Mouse (Mus musculus) left cerebral cortex, postnatal 10 days (tissue): ENCODE data around the gene Ccdc154. TPM values are rescaled to one million over a fixed set of nuclear protein-coding genes. Genes with fewer than 3 reads are reported as not detected.

Experiments used
- DNase-seq, 2 experiments: peaks; one replicate each; pipeline ENCODE4 v3.0.0; 2021 to 2022; ENCODE audit warnings: low spot score in 2 of 2, mixed read lengths in 1 of 2; ENCODE audit errors: extremely low spot score in 1 of 2
- intact Hi-C: fragments of 180-260 bp; cut with DNase I; formaldehyde crosslinking; loops from one replicate; pipeline ENCODE4 v1.15.1; 2025
- total RNA-seq, 2 experiments: library from RNA; stranded (reverse); gene quantifications; 2 replicates each; pipeline ENCODE4 v1.2.3; 2021

The Ccdc154 gene
- total RNA-seq, 2 experiments from 2014 or later, result not detected

GRCm38 (mm10) chr17:25175411-25175810 lies 13.2 kb downstream of the Ccdc154 start, which contains the start of gene Gm38655:
TSS of gene Gm38655 (minus strand) at chr17:25175471.
- DNase-seq, result no peak
- intact Hi-C loops, result loop anchor here (5.0 kb wide), 1 partner anchor 33 kb away; no protein-coding TSS in a partner anchor

GRCm38 (mm10) chr17:25183232-25183631 lies 21.0 kb downstream of the Ccdc154 start:
- DNase-seq, result no peak
- intact Hi-C loops, result no loop called here

DNA sequence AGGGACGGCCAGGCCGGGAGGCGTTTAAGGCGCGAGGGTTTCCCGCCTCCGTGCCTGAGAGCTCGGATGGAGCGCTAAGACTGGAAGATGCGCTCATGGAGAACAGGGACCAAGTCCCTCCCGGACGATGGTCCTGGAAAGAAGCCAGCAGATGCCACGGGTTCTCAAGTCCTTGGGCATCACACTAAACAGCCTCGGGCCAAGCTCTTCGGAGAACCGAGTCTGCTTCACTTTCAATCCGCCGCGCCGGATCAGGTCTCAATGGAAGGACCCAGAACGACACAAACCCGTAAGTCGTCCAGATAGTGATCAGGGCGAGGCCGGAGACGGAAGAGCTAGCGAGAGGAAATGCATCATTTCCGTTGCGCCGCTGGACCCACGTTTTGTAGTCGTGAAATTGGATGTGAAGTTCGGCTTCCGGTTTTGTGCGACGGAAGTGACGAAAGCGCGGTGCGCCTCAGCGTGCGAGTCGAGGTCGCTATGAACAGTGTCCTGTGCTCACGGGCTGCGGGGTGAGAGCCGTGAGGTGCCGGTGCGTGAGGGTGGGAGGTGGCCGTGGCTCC lies 21.9 kb downstream of the Ccdc154 start, which contains the start of gene BC003965:
Gene BC003965, plus strand, starts transcription at position 426 of the 563 bp plus-strand sequence.
- DNase-seq, result peak; percentile 97 to 98
- intact Hi-C loops, result no loop called here

DNA sequence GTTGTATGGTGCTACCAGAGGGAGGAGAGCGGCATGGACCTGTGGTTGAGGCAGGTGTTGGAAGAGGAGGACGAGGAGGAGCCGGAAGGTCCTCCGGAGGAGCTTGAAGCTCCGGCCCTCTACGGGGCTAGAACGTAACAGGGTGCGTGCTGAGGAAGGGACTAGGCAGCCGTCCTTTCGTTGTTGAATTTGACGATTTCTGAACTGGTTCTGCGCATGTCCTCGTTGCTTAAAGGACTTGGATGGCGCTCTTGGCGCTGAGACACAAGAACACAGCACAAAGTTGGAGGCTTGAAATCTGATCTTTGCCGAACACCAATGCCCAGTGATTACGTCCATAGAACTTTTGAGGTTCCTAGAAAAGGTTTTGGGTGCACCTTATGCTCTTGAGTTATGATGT lies 22.7 kb downstream of the Ccdc154 start:
- DNase-seq, result no peak
- intact Hi-C loops, result no loop called here

DNA sequence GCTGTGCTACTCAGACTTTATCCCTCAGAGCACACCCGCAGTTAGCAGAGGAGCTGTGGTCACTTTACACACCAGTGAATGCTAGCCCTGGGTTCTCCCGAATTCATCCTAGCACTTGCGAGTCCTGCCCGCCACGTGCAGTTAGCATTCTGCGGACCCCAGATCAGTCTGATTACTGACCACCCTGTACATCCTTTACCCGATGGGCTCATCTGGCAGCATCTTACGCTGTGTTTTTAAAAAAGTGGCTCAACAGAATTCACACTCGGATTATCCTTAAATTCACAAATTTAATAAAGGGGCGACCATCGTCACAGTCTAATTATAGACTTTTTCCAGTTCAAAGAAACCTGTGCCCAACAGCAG lies 25.5 kb downstream of the Ccdc154 start:
- intact Hi-C loops, result no loop called here
- no peak for DNase-seq

GRCm38 (mm10) chr17:25188150-25189031 lies 26.1 kb downstream of the Ccdc154 start, which contains the start of gene Unkl:
TSS of gene Unkl (plus strand) at chr17:25188397.
- intact Hi-C loops, result no loop called here
- peak; percentile 44 to 87 for DNase-seq

DNA sequence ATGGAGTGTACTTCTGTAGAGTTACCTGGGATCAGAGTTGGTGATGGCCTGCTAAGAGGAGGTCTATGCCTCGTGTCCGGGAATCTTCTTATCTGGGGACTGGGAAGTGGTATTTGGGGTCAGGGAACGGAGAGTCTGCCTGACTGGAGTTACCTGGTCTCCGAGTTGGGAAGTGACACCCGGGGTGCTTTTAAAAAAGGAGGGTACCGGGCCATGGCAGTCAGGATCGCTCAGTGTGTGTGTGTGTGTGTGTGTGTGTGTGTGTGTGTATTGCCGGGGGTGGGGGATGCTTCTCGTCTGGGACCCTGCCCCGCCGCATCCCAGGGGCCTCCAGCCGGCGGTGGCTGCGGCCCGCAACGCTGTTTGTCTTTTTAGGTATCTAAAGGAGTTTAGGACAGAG lies 26.8 kb downstream of the Ccdc154 start:
- intact Hi-C loops, result no loop called here
- no peak for DNase-seq

GRCm38 (mm10) chr17:25202401-25202800 lies 40.1 kb downstream of the Ccdc154 start:
- DNase-seq, result no peak
- intact Hi-C loops, result no loop called here

- DNase-seq, result no peak
- intact Hi-C loops, result no loop called here
Measured at GRCm38 (mm10) chr17:25210006-25210405, 47.7 kb downstream of the Ccdc154 start.

DNA sequence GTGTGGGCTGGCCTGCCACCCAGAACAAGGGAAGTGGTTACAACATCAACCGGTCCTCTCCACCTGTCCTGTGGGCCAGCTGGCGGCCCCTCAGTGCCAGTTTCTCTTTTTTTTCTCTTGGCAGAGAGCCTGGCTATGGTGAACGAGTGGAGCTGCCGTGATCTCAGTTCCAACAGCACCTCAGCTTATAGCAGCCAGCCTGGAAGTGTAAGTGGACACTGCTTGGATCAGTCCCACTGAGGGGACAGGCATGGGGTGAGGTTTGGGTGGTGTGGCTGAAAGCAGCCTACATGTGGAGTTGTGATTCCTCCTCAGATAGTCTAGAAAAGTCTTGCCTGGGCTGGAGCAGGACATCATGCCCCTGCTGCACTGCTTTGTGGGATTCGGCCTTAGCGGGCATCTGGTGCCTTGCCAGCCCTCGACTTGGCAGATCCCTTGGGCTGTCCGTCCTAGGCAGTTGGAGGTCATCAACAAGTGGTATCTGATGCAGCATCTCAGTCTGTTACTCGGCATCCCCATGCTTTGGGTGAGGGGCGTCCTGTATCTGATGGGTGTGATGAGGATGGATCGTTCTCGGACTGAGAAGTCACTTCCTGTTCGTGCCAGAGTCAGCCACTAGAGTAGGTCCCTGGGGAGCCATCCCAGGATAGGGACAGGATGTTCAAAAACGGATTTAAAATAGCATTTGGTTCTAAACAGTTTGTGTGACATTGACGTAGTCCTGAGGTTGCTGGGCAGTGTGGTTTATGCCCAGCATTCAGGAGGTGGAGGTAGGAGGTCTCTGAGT lies 48.6 kb downstream of the Ccdc154 start:
- peak in 1 of 2 experiments; percentile 61 for DNase-seq
- intact Hi-C loops, result no loop called here

DNA sequence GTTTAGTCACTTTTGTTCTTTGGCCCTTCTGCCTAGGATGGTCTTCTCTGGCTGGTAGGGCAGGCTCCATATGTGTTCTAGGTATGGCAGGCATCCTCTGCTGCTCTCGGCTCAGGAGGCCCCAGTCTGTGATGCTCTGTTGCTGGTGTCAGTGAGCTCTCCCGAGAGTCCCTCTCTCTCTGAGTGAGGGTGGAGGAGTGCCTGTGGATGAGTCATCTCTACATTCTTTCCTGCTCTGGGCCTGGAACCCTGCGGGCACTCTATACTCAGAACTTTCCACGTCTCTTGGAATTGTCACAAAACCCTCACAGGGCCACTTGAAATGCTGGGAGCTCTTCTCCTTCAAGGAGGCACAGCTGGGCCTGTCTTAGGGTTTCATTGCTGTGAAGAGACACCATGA lies 49.4 kb downstream of the Ccdc154 start:
- intact Hi-C loops, result no loop called here
- DNase-seq, result no peak

GRCm38 (mm10) chr17:25215431-25215830 lies 53.2 kb downstream of the Ccdc154 start:
- no peak for DNase-seq
- intact Hi-C loops, result no loop called here

DNA sequence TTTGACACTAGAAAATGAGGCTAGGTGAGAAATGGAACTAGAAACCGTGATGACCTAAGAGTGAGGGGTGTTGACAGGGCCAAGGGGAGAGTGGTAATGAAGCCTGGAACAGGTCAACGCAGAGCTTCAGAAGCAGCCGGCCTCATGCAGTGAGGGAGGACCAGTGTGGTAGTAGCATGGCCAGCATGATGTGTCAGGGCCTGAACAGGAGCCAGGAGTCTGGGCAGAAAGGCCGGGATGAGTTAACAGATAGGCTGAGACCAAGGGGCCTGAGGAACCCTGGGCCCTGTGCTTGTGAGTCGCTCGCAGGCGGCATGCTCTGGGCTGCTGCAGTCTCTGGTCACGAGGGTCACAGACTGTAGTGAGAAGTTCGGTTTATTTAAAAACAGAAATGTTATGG lies 56.7 kb downstream of the Ccdc154 start:
- intact Hi-C loops, result no loop called here
- DNase-seq, result no peak

DNA sequence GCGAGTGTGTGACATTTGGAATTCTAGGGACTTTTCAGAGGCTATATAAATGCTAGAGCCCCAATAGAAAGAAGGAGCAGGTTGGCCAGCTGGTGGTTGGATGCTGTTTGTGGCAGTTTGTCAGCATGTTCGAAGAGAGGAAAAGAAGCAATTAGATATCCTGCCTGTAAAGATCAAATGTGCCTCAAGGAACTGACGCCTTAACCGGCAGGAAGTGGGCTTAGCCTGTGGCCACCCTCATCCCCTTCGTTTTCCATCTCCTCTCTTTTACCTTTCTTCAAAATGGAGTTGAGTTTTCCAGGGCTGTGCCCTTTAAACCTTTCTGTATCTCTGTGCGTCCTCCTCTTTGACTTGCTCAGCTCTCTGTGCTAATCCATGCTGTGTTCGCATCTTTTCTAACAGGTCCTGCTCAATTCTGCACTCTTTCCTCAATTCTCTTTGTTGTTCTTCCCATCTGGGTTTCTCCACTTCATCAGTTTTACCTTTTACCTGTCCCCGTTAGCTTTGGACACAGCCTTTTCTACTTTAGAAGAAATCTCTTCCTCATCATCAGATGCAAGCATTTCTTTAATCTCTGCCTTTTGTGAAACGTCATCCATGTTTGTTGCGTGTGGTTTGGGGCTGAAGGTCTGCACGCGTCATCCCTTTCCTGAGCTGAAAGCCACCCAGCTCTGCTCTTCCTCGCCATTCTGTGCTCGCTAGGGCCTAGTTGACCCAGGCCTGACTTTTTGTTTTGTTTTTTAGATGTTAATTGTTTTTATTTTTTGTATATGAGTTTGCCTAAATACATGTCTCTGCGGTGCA lies 57.4 kb downstream of the Ccdc154 start:
- no peak for DNase-seq
- intact Hi-C loops, result no loop called here

DNA sequence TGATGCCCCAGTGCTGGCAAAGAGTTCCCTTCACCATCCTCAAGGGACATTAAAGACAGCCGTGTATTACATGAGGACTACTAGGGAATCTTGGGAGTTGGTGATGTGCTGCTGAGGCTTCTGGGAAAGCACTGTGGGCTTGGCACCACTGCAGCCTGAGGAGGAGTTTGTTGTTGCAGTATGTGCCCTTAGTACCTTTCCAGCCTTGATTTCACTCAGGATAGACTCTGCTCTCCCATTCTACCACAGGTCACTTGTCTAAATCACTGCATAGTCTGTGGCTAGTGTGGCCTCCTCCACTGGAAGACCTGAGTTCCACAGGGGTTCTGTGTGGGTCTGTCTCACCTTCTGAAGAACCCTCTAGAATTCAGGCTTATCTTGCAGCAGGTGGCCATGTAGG lies 58.5 kb downstream of the Ccdc154 start:
- DNase-seq, result no peak
- intact Hi-C loops, result no loop called here
